Mouse (Mus musculus) left cerebral cortex, adult 18-20 months (tissue): ENCODE results near the gene Hhipl1. TPM values are rescaled to one million over a fixed set of nuclear protein-coding genes. Genes with fewer than 3 reads are reported as not detected.
A peak's percentile ranks its signal among the peaks of the same experiment; 100 is the strongest.

Experiments
- DNase-seq, 2 experiments: peaks; one replicate each; pipeline ENCODE4 v3.0.0; 2021 to 2022; ENCODE audit warnings: low spot score in 2 of 2, mixed read lengths in 1 of 2
- long read RNA-seq, 2 experiments: library from polyadenylated mRNA; stranded (forward); transcript quantifications; one replicate each; pipeline ENCODE4 v2.0.0; 2021
- total RNA-seq, 2 experiments: library from RNA; stranded (reverse); gene quantifications; 2 replicates each; pipeline ENCODE4 v1.2.3; 2021

Hhipl1 gene
- total RNA-seq, result 1 to 10 TPM; 7.9 to 9.0 TPM
- long read RNA-seq, experiment 1, full-length matches to known transcripts, result 2 of 8 reads
- long read RNA-seq, experiment 1, partial matches to known transcripts, result 0 of 8 reads
- long read RNA-seq, experiment 1, other reads (novel, unspliced or antisense), result 6 of 8 reads
- long read RNA-seq, experiment 2, partial matches to known transcripts, result 1 of 5 reads
- long read RNA-seq, experiment 2, other reads (novel, unspliced or antisense), result 4 of 5 reads

DNA sequence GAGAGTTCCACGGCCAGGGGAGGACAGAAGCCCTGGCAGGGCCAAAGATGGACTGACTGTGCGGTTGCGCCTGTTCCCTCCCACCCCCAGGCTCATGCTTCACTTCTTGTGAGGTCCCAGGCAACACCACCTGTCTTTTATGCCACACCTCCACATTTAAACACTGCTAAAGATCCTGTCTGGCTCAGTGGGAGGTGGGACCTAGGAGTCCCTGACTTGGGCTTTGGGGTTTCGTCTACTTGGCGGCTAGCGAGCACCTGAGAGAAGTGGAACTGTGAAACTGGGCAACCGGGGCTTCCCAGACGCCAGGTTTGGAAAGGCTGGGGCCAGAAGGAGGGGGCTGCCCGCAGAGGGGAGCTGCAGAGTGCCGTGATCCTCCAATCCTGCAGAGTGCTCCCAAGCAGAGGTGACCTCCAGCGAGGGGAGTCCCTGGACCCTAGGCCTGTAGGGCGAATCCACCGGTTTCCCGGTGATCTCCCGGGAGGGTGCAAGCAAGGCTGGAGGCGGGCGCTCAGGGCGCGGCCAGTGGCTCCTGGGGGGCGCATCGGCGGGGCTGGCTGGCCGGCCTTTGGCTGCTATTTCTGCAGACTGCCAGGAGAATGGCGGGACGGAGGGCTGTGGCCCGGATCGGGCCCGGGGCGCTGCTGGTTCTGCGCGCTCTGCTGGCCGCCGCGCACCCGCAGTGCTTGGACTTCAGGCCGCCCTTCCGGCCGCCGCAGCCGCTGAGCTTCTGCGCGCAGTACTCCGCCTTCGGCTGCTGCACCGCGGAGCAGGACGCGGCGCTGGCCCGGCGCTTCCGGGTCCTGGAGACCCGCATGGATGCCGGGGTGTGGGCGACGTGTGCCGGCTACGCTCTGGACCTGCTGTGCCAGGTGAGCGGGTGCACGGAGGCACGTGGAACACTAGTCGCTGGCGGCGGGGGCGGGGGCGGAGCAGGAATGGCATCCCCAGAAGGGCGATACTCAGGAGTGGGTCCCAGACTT lies at the start of gene Hhipl1:
Hhipl1 (plus strand) TSS at position 459 of the 983 bp plus-strand sequence.
- peak; percentile 29 to 33 for DNase-seq

DNA sequence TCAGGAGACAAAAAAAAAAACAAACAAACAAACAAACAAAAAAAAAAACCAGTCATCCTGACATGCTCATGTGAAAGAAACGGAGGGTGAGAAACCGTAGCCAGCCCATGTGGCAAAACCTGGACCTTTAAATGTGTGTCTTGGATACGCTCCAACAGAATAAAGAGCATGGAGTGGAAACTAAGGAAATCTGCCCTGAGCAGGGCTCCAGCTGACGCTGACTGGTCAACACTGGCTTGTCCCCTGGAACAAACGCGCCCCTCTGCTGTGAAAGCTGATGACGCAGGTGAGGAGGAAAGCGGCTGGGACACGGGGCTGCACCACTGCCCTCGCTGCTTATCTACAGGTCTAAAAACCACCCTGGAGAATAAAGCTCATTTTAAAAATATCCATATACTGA lies 49.3 kb upstream of the Hhipl1 start:
- DNase-seq, result no peak

DNA sequence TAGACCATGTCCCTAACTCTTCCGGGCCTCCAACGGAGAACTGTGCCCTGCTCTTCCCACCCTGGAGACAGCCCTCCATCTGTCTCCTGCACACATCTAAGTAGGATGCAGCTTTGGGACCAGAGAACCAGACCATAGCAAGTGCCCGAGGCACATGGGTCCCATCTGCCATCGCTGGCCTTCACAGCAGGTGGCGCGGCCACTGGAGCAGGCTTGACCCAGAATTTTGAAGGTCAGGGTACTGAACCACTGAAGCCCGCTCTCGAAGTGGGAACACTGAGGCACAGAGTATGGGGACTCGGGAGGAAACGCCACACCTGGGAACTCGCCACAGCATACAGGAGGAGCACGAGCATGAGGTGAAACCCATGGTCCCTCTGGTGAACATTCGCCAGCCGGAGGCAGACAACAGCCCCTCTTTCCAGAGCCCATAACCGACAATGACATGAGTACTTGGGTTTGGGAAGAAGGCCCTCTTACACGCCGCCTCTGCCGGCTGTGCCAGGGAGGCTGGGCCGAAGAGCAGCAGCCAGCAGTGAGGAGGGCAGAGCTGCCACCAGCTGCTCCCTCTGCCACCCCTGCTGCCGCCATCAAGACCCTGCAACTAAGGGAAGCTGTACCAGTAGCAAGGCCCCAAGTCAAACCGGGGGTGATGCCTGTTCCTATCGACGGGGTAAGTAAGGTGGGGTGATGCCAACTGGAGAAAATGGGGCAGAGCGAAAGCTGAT lies 46.6 kb upstream of the Hhipl1 start:
- DNase-seq, result no peak

DNA sequence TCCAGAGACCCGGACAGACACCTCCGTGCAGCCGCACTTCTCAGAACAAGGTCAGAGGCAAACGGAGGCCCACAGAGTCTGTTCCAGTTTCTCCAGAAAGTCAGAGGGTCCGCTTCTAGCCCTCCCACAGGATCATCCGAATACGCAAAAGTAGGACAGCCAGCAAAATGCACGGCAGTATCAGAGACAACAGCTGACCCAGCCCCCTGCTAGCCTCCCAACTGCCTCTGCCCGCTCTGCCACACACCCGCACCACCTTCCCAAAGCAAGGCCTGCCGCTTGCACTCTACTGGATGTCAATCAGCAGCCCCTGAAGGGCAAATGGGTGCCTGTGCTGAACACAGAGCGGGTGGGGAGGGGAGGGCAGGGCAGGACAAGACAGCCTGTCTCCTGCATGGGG lies 45.1 kb upstream of the Hhipl1 start:
- DNase-seq, result no peak

DNA sequence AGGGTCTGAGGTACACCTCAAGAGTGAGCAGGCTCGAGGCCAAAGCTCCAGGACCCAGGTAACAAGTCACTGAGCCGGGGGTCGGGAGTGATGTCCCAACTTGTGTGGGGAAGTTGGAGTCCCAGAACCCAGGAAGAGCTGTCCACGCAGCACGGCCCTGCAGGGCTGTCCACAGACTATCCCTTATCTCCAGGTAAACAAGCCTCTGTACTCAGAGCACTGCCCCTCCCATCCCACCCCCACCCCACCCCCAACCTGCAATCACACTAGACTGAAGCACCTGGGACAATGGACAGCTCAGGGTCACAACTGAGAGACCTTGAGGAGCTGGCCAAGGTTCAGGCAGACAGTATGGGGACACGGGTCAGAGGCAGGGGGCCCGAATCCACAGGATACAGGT lies 41.2 kb upstream of the Hhipl1 start:
- DNase-seq, result no peak

DNA sequence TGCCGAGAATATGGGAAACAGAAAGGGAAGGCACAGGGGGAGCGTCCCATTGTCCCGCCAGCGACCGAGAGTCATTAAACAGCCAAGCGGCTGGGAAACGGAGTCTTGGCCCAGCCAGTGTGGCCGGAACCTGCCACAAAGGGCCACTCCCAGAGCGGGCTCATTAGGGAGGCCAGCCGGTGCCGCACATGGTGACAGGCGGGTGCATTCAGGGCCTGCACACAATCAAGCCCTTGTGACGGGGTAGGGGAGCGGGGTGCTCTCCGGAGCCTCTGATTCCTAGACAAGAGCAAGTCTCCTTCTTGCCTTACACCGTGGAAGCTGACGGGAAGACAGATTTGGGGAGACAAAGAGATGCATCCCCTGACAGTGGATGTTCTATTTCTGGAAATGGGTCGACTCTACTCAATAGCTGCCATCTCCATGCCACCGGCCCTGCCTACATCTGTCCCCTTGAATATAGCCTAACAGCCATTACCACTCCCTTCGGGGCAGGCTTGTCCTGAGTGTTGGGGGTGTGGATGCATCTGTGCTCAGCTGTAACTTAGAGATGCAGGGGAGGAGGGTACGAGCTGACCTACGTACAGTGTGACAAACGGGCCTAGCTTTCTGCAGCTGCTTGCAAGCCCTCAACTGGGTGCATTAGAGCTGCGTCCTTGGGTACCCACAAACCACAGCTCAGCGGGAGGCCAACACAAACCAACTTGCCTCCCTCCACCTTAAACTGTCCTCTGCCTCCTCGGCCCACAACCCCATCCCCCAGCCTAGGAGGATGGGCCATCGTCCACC lies 40.0 kb upstream of the Hhipl1 start:
- peak; percentile 28 to 30 for DNase-seq

DNA sequence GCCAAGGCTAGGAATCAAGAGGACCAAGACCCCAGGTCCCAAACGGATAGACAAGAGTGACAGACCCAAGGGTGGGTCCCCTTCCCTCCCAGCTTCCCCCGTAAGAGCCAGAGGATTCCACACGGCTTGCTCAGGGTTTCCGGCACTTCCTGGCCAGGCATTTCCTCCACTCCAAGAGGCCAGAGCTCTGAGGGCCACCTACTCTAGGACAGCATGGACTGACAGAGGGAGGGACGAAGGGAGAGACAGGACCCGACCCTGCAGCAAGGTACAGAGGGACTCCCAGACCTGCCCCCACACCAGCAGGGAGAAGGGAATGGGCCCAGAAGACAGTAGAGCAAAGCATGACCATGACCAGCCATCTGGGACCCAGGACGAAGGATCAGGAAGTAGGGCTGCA lies 38.4 kb upstream of the Hhipl1 start:
- DNase-seq, result no peak

DNA sequence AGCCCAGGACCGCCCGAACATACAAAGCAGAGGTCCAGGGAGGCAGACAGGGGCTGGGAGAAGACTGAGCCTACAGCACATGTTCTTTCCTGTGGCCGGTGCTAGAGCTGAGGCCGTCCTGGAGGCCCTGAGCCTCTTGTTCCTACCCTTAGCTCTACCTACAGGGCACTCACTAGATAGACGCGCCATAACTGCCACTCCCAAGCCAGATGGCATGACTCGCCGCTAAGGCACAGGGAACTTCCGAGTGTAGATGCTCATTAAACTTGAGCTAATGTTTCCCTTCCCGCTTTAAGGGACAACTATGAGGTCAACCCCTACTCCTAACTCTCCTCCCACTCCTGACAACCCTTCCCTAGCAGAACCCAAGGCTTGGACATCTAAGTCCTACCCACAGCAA lies 37.1 kb upstream of the Hhipl1 start:
- no peak for DNase-seq

DNA sequence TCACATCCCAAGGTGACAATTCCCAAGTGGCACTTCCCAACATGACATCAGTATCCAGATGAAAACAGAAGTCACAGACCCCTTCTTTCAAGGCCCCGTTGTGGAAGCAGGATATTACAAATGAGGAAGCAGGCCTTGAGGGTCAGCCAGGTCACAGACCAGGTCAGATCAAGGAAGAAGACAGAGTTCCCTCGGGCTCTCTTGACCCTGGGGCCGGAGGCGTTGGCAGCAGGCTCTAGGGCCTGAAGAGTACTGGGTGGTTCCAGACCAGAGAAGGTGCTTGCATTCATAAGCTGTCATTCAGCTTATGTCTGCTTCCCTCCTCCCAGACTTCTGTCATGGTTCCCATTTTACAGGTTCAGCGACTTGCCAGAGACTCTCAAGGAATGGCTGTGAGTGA lies 36.4 kb upstream of the Hhipl1 start:
- no peak for DNase-seq

DNA sequence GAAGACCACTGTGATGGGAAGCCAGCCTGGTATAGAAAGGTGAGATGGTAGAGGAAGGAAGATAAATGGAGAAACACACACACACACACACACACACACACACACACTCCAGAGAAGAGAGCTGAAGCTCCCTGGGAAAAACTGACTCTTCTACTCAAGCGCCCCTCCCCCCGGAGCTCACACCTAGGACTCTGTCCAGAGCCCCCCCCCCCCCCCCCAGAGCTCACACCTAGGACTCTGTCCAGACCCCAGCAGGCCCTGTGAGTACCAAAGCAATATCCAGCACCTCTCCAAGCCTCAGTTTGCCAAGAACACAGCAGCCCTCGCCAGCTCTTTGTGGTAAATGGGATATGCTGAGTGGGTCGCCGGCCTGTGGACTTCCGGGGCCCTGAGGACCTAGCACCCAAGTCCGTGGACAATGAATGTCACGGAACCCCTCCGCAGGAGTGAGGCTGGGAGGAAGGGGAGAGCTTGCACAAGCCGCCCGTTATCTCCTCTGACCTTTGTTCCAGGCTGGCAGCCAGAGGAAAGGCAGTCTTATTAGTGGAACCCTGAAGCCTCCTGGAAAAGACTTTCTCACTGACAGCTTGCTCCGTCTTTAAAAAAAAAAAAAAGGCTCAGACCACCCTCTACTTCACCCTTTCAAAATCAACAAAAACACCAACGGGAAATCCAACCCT lies 35.7 kb upstream of the Hhipl1 start:
- DNase-seq, result no peak

DNA sequence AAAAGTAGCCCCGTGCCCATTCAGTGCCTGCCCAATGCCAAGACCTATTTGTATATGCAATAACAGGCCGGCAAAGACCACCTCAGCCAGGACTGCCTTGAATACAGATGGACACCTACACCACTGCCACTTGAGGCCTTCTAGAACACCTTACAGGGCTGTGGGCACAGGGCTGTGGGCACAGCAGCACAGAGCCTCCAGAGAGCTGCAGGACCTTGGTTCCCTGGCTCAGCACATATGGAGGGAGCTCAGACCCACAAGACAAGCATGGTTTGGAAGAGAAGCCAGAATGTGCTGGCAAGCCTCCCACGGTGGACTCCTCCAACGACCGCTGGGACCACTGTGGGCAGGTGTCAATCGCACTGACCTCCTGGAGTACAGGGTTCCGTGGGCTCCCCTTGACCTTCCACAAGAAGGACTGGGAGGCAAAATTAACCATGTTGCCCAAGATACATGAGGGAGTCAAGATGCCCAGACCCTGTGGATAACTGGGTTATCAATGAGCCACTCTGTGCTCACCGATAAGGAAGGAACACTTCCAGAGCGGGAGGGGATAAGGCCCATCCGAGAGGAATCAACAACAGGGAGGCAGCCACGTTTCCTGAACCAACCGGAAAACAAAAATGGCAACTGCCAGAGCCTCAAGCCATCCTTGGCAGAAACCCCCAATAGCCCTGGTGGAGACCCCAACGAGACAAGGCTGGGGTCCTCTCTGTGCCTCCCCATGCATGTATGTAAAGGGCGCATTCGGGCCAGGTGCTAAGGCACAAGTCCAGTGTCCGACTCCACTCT lies 34.5 kb upstream of the Hhipl1 start:
- DNase-seq, result no peak

DNA sequence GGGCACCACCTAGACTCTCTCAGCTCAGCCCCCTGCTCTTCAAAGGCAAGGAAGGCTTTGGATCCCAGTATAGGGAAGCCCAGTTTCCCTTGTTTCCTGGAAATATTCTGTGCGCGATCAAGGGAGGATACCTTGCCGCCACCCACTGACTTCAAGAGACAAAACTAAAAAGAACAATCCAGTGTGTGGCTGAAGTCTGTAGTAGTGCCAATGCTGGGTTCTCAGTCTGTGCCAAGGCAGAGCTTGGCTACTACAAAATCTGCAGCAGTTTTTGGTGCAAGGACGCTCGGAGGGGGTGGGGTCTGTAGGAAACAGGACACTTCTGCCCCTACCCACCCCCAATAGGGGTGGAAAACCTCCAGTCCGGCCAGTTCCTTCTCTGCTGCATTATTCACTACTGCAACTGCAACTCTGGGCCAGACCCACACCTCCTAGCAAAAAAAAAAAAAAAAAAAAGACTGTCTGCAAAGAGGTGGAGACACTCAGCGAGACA lies 33.9 kb upstream of the Hhipl1 start:
- no peak for DNase-seq

DNA sequence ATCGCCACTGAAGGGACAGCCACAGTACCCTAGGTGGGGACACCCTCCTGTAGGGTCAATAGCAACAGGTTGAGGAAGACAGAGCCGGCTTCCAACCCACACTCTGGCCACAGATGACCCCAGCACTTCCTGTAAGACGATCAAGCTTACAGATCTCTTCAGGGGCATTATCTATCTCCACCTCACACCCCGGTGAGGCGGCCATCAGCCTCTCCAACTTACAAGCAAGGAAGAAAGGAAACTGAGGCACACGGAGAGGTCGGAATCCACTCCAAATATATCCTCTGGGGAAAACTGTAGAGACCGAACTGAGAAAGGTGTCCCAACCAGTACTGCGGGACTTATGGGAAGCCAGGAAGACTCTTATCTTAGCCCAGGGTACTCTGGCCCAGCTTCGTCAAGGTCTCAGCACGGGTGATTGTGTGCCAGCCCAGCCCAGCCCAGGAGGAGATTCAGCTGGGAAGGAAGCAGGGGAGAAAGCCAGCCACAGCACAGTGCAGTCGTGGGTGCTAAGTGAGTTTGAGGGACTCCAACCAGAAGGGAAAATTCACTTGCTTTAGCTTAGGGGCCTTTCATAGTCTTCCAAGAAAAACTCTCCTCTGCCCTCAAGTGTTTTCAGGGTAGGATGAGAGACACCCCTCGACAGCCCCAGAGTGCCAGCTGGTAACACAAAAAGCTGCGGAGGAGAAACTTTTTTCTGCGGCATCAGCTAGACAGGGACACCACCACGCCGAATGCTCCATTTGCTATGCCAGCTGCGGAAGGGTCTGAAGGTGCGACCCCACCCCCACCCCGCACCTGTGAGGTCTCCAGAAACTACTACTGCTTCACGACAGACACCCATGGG lies 32.4 kb upstream of the Hhipl1 start:
- DNase-seq, result no peak

DNA sequence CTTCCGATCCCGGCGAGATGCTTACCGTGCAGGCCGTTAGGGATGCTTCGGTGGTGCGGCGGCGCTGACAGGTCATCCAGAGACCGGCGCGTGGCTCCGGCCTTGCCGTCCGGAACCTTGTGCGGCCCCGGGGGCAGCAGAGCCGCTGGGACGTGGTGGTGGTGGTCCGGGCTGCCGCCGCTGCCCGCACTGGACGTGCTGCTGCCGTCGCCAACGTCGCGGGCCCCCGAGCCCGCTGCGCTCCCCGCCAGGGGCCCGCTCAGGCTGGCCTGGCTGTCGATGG lies 31.8 kb upstream of the Hhipl1 start:
- no peak for DNase-seq

DNA sequence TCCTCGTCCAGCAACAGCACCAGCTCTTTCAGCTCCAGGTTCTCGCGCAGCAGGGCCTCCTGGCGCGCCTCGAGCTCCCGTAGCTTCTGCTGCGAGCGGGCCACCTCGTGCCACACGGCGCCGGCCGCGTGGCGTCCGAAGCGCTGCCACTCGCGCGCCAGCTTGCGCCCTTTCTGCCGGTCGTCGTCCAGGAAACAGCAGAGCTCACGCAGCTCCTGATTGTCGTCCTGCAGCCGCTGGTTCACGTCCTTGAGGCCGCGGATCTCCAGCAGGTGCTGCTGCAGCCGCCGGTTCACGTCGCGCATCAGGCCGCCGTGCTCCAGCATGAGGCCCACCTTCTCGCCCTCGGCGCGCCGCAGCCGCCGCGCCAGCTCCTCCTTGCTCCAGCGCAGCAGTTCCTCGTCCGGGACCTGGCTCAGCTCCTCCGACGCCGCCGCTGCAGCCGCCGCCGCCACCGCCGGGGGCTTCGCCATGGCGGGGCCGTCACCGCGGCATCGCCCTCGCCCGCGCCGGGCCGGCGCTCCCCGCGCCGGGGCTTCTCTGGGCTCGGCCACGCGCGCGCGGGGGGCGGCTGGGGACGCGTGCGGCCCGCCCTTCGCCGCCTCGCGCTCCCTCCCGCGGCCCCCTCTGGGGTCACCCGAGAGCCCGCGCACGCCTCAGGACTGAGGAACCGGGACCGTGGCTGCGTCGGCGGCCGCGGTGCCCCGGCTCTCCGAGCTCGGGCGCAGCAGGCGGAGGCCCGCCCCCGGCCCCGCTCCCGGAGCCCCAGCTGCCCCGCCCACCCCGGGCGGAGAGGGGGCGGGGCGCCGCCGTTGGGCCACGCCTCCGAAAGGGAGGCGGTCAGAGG lies 31.2 kb upstream of the Hhipl1 start, which contains the start of gene Ccdc85c:
Ccdc85c (minus strand) TSS at position 765 of the 847 bp plus-strand sequence.
- DNase-seq, result peak; percentile 28 to 45

DNA sequence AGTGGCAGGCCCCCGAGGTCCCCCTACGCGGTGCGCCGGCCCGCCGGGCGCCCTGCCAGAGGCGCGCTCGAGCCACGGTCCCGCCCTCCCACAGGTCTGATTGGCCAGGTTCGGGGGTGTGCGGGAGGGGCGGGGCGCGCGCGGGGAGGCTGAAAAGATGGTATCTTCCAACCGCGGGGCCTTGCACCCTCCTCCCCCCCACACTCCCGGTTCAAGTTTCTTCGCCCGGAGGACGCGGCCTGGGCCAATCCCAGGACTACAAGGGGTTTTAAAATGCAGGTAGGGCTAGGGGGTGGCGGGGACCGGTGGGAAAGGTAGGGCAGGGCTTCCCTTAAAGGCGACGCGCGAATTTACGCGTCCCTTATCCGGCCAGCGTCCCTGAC lies 30.6 kb upstream of the Hhipl1 start:
- peak; percentile 94 to 97 for DNase-seq

DNA sequence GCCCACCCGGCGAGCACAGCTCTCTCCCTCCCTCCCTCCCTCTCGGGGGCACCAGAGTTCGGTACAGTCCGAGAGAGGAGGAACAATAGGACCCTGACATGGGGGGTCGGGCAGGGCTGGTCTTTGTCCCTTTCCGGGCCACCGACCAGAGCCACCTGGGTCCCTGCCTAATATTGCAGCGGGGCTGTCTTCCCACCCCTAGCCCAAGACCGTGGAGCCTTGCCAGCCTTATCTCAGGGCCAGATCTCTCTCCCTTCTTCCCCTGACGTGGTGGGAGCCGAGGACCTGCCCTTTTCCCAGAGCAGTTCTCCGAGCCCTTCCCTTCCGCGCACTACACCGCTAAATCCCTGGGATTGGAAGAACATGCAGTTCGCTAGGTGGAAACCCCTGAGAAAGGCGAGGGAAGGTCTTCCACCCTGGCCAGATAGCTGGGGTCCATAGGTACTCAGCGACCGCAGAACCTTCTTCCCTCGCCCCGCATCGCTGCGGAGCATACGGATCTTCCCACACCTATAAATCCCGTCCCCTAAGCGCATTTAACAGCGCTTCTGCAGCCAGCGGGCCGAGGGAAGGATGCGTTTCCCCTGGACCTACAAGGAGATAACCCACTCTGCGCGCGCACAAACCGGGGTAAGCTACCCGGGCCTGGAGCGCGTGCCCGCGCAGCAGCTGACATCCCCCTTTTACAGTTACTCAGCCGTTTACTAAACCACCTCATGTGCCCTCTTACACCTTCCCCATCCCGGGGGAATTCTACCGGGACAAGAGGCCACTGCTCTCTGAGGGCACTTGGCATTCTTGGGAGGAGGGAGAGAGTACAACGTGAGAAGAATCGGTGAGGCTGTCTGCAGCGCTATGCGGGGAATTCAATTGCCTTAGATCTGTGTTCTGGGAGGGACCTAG lies 29.9 kb upstream of the Hhipl1 start:
- peak; percentile 51 to 58 for DNase-seq
